Mouse (Mus musculus) lung, postnatal 25 days (tissue): ENCODE results near the gene Gm3159.
"Not testable (repeated sequence)": the region's sequence is repeated elsewhere in the genome, so short reads cannot be mapped to it uniquely, and the experiment has no call there.

Source experiments
- DNase-seq: peaks from one replicate; pipeline ENCODE4 v3.0.0; 2022; ENCODE audit warnings: low spot score

Gene Gm3159

DNA sequence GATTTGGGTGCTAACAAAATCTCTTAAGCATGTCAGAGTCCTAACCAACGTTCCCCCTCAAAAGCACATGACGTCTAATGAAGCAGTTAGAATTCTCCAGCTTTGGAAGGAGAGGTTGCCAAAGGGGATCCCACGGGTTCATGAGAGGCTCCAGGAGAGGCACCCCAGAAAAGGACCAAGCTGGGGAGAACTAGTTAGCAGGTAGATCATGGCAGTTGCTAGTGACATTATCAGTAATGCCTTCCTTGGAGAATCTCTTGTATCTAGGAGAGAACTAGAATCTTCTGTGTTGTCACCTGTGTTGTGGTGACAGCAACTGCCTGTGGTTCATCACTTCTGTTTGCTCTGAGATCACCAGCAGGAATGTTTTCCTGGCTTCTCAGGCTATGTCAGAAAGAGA is at the start of gene Gm3159:
Gene Gm3159, plus strand, starts transcription at position 301 of the 400 bp plus-strand sequence.
- not testable (repeated sequence) for DNase-seq

- DNase-seq = not testable (repeated sequence)
Observed at GRCm38 (mm10) chr14:4368991-4369390, 28.3 kb upstream of the Gm3159 start.

DNA sequence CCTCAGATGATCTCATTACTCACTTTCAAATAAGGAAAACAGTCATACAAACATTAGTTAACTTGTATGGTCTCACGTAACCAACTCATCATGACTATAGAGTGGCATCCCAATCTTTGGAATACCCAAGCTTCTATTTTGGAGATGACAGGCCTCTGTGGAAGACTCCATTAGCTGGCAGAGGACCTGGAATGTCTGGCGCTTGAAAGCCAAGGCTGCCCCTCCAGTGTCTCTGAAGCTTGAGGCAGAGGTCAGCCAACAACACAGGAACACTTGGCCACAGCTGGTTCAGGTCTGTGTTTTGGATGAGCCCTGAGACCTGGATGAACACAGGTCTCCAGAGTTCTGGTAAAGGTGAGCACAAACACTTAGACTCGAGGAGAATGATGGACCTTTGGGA is 27.6 kb upstream of the Gm3159 start:
- DNase-seq = not testable (repeated sequence)

DNA sequence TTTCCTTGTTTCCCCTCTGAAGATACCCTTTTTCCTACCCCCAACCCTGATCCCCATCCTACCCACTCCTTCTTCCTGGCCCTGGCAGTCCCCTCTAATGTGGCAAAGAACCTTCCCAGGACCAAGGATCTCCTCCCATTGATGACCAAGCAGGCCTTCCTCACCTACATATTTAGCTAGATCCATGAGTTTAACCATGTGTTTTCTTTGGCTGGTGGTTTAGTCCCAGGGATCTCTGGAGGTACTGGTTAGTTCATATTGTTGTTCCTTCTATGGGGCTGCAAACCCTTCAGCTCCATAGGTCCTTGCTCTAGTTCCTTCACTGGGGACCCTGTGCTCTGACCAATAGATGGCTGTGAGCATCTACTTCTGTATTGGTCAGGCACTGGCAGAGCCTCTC is 19.5 kb upstream of the Gm3159 start:
- DNase-seq = not testable (repeated sequence)

GRCm38 (mm10) chr14:4385606-4386005 is 11.7 kb upstream of the Gm3159 start:
- not testable (repeated sequence) for DNase-seq

DNA sequence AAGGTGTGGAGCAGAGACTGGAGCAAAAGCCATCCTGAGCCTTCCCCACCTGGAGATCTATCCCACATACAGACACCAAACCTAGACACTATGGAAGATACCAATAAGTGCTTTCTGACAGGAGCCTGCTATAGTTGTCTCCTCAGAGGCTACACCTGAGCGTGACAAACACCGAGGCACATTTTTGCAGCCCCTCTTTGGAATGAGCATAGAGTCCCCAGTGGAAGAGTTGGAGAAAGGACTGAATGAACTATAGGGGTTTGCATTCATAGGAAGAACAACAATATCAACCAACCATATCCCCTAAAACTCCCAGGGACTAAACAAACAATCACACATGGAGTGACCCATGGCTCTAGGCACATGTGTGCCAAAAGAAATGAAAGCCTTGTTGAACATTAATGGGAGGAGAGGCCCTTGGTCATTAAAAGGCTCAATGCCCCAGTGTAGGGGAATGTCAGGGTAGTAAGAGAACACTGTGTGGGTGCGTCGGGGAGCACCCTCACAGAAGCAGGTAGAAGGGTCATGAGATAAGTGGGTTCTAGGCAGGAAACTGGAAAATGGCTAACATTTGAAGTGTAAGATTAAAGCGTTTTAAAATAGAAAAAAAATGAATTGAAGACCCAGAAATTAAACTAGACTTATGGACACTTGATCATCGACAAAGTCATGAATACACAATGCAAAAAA is 4.3 kb upstream of the Gm3159 start:
- DNase-seq = not testable (repeated sequence)

- DNase-seq = not testable (repeated sequence)
Observed at GRCm38 (mm10) chr14:4398624-4399023, 1.3 kb downstream of the Gm3159 start.

GRCm38 (mm10) chr14:4400115-4400789 is 2.9 kb downstream of the Gm3159 start:
- not testable (repeated sequence) for DNase-seq

DNA sequence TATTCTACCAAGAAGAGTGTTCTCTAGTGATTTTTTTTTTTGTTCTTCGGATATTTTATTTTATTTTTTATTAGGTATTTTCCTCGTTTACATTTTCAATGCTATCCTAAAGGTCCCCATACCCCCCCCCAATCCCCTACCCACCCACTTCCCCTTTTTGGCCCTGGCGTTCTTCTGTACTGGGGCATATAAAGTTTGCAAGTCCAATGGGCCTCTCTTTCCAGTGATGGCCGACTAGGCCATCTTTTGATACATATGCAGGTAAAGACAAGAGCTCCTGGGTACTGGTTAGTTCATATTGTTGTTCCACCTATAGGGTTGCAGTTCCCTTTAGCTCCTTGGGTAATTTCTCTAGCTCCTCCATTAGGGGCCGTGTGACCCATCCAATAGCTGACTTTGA is 3.9 kb downstream of the Gm3159 start:
- not testable (repeated sequence) for DNase-seq

DNA sequence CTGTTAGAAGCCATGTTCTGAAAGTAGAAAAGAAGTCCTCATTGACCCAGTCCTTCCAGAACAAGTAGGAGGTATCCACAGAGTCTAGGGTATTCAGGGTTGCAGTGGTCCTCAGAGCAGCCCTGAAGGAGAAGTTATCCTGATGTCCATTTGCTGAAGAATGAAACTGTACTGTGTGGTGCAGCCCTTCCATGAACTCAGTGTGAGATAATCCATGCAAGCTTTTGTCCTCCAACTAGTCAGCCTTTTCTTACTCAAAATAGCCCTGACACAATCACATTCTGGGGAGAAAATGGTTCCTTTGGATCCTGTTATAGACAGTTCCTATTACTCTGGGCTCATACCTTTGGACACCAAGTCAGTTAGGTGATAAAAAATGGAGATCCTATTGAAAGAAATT is 6.5 kb downstream of the Gm3159 start:
- not testable (repeated sequence) for DNase-seq

GRCm38 (mm10) chr14:4409939-4410338 is 12.6 kb downstream of the Gm3159 start:
- not testable (repeated sequence) for DNase-seq

DNA sequence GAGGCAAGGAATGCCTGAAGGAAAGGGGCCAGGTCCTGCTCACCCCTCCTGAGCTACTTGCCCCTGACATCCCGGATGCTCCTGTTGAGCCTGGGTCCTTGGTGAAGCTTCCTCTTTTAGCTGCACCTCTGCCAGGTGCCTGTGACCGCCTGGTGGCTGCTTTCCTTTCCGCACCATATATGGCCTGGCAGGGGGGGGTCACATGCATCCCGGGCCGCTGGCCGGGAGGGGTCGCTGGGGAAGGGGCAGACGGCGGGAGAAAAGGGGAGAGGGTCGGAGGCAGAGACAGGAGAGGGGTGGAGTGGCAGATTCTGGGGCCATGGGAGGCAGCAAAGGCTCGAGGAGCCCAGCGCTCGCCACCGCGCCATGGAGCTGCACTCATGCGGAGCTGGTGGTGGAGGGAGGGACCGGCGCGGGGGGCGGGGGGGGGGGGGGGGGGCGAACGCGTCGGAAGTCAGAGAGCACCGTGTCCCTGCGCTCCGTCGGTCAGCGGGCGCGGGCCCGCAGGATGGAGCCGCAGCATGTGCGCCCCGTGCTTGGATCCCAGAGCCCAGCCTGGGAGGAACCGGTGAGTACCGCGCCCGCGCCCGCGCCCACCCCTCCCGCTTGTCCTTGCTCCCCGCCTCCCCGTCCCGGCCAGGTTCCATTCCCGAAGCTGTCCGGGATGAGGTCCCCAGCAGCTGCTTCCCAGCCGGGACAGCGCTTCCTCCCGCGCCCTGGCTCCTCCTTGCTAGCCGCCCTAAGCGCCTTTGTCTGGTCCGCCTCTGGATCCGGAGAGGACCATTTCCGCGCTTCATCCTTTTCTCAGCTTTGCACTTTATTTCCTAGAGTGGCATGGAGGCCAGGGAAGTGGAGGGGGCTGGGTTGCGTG is 17.9 kb downstream of the Gm3159 start, which contains the start of gene Gm3164:
Gene Gm3164, plus strand, starts transcription at position 484 of the 871 bp plus-strand sequence.
- not testable (repeated sequence) for DNase-seq

GRCm38 (mm10) chr14:4430692-4431091 is 33.4 kb downstream of the Gm3159 start, which contains the start of gene Gm3173:
TSS of gene Gm3173 (plus strand) at chr14:4430992.
- not testable (repeated sequence) for DNase-seq
